Mouse (Mus musculus) testis, adult 2 months (tissue): ENCODE measurements around the gene Clic1. TPM values are rescaled to one million over a fixed set of nuclear protein-coding genes. Genes with fewer than 3 reads are reported as not detected.
A peak's percentile ranks its signal among the peaks of the same experiment; 100 is the strongest.
"Not testable (repeated sequence)": the region's sequence is repeated elsewhere in the genome, so short reads cannot be mapped to it uniquely, and the experiment has no call there.

Experiments used
- H3K27ac ChIP-seq: fragments of 200-500 bp; 2 replicates; pipeline ENCODE4 v1.5.1; 2012; ENCODE audit warnings: low read depth, low read length; ENCODE audit not compliant: control insufficient read depth, insufficient read depth
- H3K27me3 ChIP-seq: fragments of 200-500 bp; 2 replicates; pipeline ENCODE4 v1.6.1; 2012; ENCODE audit warnings: mild to moderate bottlenecking, low read length, moderate library complexity; ENCODE audit not compliant: control insufficient read depth, insufficient read depth
- H3K36me3 ChIP-seq: fragments of 200-500 bp; 2 replicates; pipeline ENCODE4 v1.6.1; 2012; ENCODE audit warnings: mild to moderate bottlenecking, low read length; ENCODE audit not compliant: control insufficient read depth, insufficient read depth
- H3K4me1 ChIP-seq: fragments of 200-500 bp; 2 replicates; pipeline ENCODE4 v1.6.1; 2012; ENCODE audit warnings: low read length; ENCODE audit not compliant: control insufficient read depth, insufficient read depth
- H3K4me3 ChIP-seq: fragments of 200-500 bp; 2 replicates; pipeline ENCODE4 v1.5.1; 2012; ENCODE audit warnings: low read depth, mild to moderate bottlenecking, low read length, moderate library complexity, mixed read lengths; ENCODE audit not compliant: control insufficient read depth
- CTCF ChIP-seq: fragments of 200-500 bp; IDR thresholded peaks from 2 replicates; pipeline ENCODE4 v1.5.1; 2012; ENCODE audit warnings: low read depth, mild to moderate bottlenecking, inconsistent platforms, low read length, moderate library complexity; ENCODE audit not compliant: control insufficient read depth, insufficient read depth, insufficient replicate concordance
- POLR2A ChIP-seq: fragments of 200-500 bp; IDR thresholded peaks from 2 replicates; pipeline ENCODE4 v1.6.1; 2012; ENCODE audit warnings: low read depth, mild to moderate bottlenecking, inconsistent platforms, low read length, moderate library complexity; ENCODE audit not compliant: control insufficient read depth
- polyA plus RNA-seq: library from polyadenylated mRNA; depleted of rRNA; stranded (reverse); fragments of >200 nt; gene quantifications from 2 replicates; pipeline ENCODE4 v1.2.3, GENCODE M21; 2012

The Clic1 gene
- polyA plus RNA-seq, 1 experiment: 24.1 TPM

DNA sequence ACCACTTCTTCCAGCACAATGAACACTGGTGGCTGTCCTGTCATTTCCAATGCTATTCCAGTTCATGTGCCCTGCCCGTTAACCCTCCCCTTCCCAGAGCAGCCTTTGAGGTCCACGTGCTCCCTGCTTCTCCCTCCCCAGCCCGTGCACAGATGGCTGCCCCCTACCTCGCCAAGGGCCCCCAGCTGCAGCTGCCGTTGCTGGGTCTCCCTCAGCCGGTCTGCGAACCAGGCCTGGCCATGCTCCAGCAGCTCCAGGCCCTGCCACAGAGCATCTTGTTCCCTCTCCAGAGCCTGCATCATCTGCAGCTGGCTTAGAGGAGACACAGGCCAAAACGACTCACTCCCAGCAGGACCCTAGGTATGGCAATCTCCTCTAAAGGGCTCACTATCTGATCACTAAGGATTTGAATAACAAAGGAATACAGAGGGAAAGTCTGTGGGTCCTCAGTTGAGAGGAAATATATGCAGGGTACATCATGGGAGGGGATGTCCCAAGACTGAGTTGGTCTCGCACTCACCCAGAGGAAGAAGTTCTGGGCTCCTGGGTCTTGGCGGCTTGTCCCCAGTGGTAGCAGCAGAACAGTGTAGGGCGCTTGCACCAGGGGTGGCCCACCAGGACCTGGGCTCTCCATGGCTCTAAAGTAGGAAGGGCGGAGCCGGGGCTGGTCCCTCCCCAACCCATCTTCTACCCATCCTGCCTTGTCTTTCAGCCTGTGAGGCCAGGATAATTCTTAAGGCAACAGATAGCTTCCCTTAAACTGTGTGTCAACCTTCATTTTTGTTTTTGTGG is 22.3 kb upstream of the Clic1 start, which contains the start of gene Sapcd1:
Gene Sapcd1, minus strand, starts transcription at position 740 of the 792 bp plus-strand sequence.
- peaks cover 2% of the 10 kb centered on the region; the same call in 1 of the 2 replicates for H3K4me1 ChIP-seq
- TF ChIP-seq POLR2A: no peak
- TF ChIP-seq CTCF: no peak

DNA sequence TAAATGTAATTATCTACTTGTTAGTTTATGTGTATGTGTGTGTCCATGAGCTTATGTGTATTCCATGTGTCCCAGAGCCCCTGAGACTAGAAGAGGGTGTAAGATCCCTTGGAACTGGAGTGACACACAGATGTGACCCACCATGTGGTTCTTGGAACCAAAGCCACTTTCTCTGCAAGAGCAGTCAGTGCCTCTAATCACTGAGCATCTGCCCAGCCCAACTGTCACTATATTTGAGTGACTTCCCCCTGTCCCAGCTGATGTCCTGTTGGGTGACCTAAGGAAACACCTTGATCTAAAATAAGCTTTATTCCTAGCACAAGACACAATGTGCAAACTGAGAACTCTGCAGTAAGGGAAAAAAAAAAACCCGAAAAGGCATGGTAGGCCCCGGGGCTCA is 21.5 kb upstream of the Clic1 start:
- no peaks in the 10 kb centered on the region for H3K27me3 ChIP-seq
- H3K4me1 ChIP-seq: peaks cover 2% of the 10 kb centered on the region; the same call in 1 of the 2 replicates
- no peaks in the 10 kb centered on the region for H3K36me3 ChIP-seq
- TF ChIP-seq CTCF: no peak
- no peak for TF ChIP-seq POLR2A
- no peak overlapping the region for H3K4me3 ChIP-seq
- H3K27ac ChIP-seq: no peak overlapping the region

More for the DNA sequence above, 22.3 kb upstream of the Clic1 start, which contains the start of gene Sapcd1:
- Histone ChIP-seq H3K27ac (no peak within 1 kb of the TSS), H3K36me3 (no peaks in the 10 kb centered on the region), H3K4me3 (no peak within 1 kb of the TSS), H3K27me3 (no peaks in the 10 kb centered on the region)

DNA sequence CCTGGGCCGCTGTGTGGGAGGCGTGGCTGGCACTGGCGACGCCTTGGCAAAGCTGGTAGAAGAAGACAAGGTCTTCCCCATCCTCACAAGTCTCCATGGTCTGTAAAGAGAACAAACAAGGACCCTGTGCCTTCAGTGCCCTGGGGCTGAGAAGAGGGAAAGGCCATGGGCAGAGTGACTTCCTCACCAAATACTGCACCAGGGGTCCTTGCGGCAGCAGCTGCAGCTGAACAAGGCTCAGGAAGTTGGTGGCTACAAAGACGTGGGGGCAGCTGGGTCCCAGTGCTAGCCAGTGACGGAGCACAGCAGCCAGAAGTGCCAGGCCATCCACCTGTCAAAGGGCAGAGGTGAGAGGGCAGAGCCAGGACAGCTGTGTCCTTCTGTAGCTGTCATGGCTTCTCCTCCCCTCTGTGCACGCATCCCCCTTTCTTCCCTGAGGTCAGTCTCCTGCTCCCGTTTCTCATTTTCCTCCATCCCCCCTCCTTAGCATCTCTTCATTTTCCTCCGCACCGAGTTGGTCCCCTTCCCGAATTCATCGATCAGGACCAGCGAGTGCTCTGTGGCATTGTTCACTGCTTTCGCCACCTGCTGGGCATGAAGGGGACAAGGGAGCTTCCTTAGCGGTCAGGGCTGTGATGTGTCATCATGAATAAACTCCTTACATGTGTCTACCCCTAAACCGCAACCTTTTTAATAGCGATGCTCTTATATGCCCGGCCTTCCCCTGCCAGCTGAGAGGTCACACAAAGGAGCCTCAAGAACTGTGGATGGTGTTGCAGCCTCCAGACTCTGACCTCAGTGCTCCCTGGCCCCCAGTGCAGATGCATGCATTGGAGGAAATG is 19.9 kb upstream of the Clic1 start:
- TF ChIP-seq CTCF: peak; percentile 48; the same call in 1 of the 2 replicates
- no peak for TF ChIP-seq POLR2A
- Histone ChIP-seq H3K4me1 (peaks cover 2% of the 10 kb centered on the region; the same call in 1 of the 2 replicates), H3K36me3 (no peaks in the 10 kb centered on the region), H3K27ac (no peak overlapping the region), H3K27me3 (no peaks in the 10 kb centered on the region), H3K4me3 (no peak overlapping the region)

DNA sequence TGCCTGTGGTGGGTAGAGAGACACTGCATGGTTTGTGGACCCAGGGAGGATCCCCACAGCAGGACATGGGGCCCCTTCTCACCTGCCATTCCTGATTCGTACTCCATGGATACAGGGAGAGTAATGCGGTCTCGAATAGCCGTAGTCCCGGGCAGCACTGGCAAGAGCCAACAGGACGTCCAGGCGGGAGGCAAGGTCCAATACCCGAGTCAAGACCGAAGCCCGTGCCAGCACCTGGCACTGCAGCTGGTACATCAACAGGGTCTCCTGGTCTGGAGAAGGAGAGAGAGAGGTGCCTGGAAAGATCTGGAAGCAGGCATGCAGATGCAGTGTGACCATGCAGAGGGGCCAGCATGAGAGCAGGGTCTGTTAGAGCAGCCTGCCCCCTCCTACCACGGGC is 18.5 kb upstream of the Clic1 start:
- TF ChIP-seq POLR2A (no peak), CTCF (no peak)
- H3K27ac ChIP-seq: peak overlapping the region; percentile 3; the same call in 1 of the 2 replicates
- H3K4me3 ChIP-seq: no peak overlapping the region
- peaks cover 2% of the 10 kb centered on the region; the same call in 1 of the 2 replicates for H3K4me1 ChIP-seq
- H3K36me3 ChIP-seq: no peaks in the 10 kb centered on the region
- no peaks in the 10 kb centered on the region for H3K27me3 ChIP-seq

DNA sequence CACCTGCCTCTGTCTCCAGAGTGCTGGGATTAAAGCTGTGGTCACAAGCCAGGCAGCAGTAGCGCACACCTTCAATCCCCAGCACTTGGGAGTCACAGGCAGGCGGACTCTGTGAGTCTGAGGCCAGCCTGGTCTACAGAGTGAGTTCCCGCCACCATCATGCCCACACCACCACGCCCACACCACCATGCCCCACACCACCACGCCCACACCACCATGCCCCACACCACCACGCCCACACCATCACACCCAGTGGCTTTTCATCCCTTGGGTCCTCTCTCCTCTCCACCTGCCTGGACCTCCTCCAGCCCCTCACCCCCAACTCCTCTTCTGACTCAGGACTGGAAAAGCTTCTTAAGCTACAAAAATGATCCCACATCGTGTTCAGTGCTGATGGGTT is 17.9 kb upstream of the Clic1 start:
- Histone ChIP-seq H3K4me1 (peaks cover 2% of the 10 kb centered on the region; the same call in 1 of the 2 replicates), H3K36me3 (no peaks in the 10 kb centered on the region), H3K27me3 (no peaks in the 10 kb centered on the region), H3K27ac (no peak overlapping the region), H3K4me3 (no peak overlapping the region)
- TF ChIP-seq CTCF (no peak), POLR2A (no peak)

DNA sequence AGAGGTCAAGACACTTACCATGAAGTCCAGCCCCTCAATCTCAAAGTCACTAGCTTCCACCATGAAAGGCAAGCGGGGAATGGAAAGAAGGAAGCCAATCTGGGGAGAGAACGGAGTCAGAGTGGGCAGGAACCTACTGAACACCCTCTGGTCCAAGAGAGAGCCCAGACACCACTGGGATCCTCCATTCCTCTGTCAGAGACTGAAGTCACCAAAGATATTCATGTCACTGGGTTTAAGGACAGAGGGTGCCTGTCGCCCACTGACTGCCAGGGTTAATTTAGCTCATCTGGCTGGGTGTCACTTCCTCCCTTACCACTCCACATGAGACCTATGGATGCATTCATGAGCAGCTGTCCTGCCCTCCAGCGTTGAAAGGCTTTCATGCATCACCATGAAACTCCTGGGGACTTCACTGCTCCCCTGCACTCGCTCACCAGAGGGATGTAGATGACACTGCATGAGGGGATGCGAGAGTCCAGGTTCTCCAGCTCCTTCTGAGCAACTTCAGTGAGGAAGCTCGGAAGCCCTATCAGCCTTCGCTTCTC is 17.4 kb upstream of the Clic1 start:
- H3K4me1 ChIP-seq: peaks cover 2% of the 10 kb centered on the region; the same call in 1 of the 2 replicates
- H3K27ac ChIP-seq: no peak overlapping the region
- H3K36me3 ChIP-seq: no peaks in the 10 kb centered on the region
- TF ChIP-seq CTCF: no peak
- no peak for TF ChIP-seq POLR2A
- no peak overlapping the region for H3K4me3 ChIP-seq
- H3K27me3 ChIP-seq: no peaks in the 10 kb centered on the region

DNA sequence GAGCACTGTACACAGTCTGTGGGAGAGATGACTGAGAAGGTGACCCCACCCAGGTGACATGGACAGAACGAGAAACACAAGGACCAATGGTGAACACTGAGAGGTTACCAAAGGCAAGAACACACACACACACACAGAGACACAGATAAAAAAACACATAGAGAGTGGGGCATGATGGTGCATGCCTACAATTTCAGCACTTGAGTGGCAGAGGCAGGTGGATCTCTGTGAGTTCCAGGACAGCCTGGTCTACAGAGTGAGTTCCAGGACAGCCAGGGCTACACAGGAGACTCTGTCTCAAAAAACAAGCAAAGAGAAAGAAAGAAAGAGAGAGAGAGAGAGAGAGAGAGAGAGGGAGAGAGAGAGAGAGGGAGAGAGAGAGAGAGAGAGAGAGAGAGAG is 16.1 kb upstream of the Clic1 start:
- H3K27me3 ChIP-seq, H3K4me3 ChIP-seq, H3K27ac ChIP-seq, H3K4me1 ChIP-seq, H3K36me3 ChIP-seq: not testable (repeated sequence)
